Mouse (Mus musculus): ENCODE data around the gene Cnksr2. TPM values are rescaled to one million over a fixed set of nuclear protein-coding genes. Genes with fewer than 3 reads are reported as not detected.

The Cnksr2 gene
- not detected for total RNA-seq (2023)

DNA sequence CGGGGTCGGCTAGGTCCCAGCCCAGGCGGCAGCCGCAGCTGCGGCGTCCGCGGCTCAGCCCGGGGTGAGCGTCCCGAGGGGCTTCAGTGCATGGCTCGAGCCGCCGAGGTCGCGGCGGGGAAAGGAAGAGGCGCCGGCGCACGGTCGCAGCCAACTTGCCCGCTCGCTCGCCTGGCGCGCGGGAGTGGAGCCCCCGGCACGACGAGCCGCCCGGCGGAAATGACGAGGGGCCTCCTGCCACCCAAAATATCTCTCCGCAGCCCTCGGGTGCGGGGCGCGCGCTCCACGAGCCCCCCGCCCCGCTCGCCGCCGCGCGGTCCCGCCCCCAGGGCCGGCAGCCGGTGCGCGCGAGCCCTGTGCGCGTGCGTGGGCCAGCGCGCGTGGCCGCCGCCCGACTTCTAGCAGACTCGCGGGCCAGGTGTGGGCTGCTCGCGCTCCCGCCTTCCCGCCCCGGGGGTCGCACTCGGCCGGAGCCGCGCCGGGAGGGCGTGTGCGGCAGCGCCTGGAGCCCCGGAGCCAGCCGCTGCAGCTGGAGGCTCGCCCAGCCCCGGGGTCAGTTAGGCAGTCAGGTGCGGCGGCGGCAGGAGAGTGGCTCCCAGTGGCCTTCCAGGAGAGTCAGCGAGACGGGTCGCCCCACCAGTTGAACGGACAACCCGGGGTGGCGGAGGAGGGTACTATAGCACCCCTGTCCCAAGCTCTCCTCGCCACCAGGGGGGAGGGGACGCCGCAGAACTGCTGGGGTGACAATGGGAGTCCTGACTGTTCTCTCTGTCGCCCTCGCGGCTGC is at the start of gene Cnksr2:
Cnksr2 (minus strand) TSS at position 238 of the 787 bp plus-strand sequence.

DNA sequence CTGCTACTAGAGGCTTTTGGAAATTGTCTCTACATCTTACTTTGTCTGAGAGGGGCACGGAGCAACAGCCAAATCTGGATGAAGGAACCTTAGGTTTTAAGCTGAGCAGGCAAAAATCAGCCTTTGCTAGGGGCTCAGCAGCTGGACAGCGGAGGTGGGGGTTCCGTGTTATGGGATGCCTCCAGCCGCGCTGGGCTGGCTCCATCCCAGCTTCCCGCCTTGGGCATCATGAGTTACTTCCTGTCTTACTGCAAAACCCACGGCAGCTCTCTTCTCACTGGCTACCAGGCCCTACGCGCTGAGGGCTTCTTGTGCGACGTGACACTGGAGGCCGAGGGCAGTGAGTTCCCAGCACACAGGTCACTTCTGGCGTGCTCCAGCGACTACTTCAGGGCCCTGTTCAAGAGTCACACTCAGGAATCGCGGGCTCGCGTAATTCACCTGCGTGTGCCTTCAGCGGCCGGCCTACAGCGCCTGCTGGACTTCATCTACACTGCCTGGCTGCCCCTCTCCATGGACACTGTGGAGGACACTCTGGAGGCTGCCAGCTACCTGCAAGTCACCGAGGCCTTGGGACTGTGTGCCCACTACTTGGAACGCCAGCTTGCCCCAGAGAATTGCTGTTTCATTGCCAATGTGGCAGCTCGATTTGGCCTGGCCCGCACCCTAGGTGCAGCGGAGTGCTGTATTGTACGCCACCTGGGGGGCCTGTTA is 224.7 kb downstream of the Cnksr2 start, which contains the start of gene Klhl34:
Klhl34 (plus strand) TSS at position 229 of the 714 bp plus-strand sequence.

Other genes starting within 250 kb of the Cnksr2 start
- not detected for gene Klhl34, start 224.9 kb downstream of the Cnksr2 start, total RNA-seq (2023)

Data from CD4-positive naive resting alpha-beta T cell, adult 76 days (primary cell).